Mouse (Mus musculus) ovary, postnatal 10 days (tissue): ENCODE data around the gene Tek.
"Not testable (repeated sequence)": the region's sequence is repeated elsewhere in the genome, so short reads cannot be mapped to it uniquely, and the experiment has no call there.

Experiments
- DNase-seq: peaks from one replicate; pipeline ENCODE4 v3.0.0; 2022; ENCODE audit warnings: low spot score

Gene Tek

GRCm38 (mm10) chr4:94738838-94739731, at the start of gene Tek:
Gene Tek (plus strand): TSS chr4:94739289.
- no peak for DNase-seq

DNA sequence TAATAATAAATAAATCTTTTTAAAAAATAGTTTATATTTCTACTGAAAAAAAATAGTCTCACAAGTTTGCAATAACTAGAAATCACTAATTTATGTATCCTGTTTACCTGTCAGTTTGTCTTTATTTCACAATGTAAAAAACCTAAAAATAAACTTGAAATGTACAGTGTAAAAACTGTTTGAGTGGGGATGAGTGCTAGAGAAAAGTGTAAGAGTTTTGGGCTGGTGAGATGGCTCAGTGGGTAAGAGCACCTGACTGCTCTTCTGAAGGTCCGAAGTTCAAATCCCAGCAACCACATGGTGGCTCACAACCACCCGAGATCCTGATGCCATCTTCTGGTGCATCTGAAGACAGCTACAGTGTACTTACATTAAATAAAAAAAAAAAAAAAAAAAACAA, 49.3 kb upstream of the Tek start:
- DNase-seq = not testable (repeated sequence)

DNA sequence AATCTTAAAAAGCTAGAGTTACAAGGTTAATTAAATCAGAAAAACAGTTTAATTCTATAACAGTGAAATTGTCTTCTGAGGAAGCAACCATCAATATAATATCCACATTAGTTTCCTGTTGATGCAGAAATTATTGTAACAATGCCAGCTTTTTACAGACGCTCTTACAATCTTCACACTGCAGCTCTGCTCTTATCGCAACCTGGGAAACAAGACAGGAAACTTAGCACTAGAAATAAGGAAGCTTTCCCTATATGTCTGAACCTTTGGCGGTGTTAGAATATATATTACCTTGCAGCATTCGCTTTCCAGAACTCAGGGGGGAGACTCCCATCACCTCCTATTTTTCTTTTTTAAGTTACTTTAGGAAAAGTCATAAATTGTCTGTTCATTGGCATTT, 48.0 kb upstream of the Tek start:
- DNase-seq = no peak

GRCm38 (mm10) chr4:94692175-94692574, 46.9 kb upstream of the Tek start:
- no peak for DNase-seq

DNA sequence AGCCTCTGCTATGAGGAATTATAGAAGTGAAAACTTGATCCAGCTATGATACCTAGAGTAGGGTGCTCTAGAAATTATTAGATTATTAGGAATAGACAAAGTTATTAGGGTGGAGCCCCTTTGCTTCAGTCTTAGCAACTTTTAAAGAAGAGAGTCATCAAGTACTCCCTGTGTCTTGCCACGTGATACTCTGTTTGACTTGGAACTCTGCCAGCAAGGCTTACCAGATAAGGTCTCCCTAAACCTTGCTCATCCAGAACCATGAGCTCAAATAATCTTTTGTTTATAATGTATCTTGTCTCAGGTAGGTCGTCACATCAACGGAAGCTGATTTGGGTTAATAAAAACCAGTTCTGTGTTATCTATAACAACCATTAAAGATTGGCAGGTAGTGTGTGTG, 42.7 kb upstream of the Tek start:
- DNase-seq = no peak

GRCm38 (mm10) chr4:94711002-94711401, 28.1 kb upstream of the Tek start:
- no peak for DNase-seq

GRCm38 (mm10) chr4:94711426-94711825, 27.7 kb upstream of the Tek start:
- no peak for DNase-seq

DNA sequence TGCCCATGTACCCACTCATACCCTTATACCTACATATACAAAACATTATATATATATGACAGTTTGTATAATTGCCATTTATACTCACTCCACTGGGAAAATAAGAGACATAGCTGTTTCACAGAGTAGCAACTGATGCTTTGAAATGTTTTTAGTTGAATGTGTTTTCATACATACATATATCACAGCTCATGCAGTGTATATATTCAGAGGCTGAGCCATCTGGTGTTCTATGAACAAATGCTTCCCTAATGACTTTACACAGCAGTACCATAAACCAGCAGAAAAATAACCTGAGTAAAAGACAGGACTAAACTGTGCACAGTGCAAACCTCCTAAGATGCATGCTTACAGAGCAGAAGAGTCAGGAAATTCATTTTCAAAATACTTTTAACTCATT, 25.3 kb upstream of the Tek start:
- no peak for DNase-seq

DNA sequence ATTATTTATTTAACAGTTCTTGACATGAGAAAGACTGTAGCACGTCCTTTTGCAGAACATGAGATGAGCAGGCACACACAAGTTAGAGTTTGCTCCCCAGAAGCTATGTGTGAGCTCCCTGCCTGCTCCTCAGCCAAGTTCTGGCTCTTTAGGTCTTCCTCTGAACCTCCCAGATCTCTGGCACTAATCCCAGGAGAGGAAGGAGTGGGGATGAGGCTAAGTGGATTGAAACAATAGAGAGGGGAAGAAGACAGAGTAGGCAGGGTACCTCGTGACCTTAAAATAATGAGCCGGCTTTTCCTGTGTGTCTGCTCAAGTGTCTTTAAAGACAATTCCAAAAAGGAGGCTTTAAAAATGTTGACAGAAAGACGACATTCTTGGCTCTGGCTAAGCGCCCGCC, 23.9 kb upstream of the Tek start:
- no peak for DNase-seq

- no peak for DNase-seq
These were observed 13.3 kb upstream of the Tek start for GRCm38 (mm10) chr4:94725799-94726198.

DNA sequence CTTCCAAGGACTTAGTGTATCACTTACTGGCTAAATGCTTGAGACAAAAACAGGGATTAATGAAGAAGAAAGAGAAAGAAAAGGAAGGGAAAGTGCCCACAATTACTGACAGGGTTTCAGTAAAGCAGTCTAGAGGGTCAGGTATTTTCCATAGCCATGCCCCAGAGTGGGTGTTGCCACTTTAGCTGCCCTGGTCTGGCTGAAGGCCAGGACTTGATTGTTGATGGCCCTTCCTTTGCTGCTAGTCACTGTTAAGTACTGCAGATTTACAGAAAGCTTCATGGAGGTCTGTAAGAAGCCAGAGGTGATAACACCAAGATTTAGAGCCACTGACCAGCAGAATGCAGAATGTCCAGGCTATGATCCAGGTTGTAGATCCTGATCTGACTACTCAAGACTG, 6.4 kb upstream of the Tek start:
- no peak for DNase-seq

DNA sequence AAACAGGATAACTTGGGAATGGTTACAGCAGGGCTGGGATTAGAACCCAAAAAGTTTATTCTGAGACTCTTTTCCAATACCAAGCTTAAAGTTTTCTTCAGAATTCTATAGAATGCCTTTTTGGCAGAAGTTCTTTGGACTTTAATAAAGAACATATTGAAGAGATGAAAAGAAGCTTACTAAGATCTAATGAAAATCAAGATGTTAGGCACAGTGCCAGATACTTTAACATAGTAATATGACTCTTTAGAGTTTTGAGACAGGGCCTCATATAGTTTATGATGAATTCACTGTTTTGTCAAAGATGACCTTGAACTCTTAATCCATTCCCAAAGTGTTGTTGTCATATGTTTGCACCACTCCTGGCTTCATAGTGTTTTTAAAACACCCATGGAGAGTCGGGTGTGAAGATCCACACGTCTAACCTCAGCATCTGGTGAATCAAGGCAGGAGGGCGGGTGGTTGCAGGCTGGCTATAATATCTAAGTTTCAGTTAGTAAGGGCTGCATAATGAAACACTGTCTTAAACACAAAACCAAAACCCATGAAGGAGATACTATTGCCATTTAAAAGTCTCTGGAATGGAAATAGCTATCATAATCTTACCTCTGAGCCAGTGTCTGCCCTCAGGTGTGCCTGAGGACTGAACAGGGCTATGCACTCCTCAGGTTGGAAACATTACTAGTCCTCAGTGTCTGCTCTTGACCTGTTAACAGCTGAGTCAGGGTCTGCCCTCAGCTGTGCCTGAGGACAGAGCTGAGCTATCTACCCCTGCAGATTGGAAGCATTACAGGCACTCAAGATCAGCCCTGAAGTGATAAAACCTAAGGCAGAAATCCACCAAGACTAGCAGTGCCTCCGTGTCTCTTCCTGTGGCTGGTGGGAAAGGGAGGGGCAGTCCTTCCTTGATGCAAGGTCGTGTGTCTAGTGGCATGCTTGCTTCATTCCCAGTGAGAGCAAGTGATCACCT, 1.5 kb upstream of the Tek start:
- DNase-seq = no peak

GRCm38 (mm10) chr4:94741824-94742223, 2.7 kb downstream of the Tek start:
- no peak for DNase-seq

- no peak for DNase-seq
These were observed 6.7 kb downstream of the Tek start for GRCm38 (mm10) chr4:94745749-94746148.

DNA sequence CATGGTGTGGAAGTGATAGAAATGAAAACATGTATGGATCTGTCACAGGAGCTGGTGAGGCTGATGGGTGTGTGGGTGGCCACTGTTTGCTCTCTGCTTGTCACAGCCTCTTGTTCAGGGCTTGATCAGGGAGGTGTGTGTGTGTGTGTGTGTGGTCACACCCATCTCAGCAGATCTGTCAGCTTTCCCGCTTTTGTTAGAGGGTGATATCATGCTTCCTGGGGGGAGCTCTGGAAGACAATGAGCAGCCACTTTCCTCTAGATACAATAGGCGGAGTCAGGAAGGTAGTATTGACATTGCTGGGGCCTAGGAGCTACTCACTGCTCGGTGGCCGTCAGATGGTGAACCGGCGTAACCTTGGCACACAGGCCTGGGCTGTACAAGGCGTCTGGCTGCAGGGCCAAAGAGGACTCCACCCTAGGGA, 7.3 kb downstream of the Tek start:
- DNase-seq = no peak

DNA sequence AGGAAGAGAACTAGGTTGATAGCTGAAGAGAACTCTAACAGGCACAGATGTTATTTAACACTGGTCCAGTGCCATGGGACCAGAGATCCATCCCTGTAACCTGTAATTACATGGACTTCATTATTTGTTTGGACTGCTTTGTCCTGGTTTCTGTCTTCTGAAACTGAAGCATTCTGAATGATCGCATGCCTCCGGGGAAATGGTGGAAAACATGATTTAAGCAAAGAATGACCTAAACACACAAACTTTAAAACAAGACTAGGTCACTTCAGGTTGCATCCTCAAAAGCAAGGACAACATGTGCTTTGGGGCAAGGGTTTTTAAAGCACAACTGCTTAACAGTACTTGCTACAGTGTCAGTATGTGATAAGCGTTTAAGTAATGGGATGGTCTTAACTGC, 8.2 kb downstream of the Tek start:
- no peak for DNase-seq

GRCm38 (mm10) chr4:94752512-94752911, 13.4 kb downstream of the Tek start:
- no peak for DNase-seq

- DNase-seq = no peak
These were observed 26.1 kb downstream of the Tek start for GRCm38 (mm10) chr4:94765217-94765616.

DNA sequence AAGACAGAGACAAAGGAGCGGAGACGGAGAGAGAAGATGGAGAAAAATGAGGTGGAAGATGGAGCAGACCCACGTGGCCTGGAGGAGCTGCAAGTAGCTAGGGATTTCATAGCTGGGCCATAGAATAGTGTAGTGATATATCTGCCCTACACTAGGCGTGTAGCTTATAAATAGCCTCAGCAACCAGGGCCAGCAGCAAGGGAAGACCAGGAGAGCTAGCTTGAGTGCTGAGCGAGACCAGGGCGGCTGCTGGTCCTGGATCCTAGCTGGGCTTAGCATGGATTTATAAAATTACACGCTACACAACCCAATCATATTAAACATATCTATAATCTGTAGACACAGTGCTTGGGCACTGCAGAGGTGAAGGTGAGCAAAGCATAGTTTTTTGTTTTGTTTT, 27.1 kb downstream of the Tek start:
- DNase-seq = no peak

DNA sequence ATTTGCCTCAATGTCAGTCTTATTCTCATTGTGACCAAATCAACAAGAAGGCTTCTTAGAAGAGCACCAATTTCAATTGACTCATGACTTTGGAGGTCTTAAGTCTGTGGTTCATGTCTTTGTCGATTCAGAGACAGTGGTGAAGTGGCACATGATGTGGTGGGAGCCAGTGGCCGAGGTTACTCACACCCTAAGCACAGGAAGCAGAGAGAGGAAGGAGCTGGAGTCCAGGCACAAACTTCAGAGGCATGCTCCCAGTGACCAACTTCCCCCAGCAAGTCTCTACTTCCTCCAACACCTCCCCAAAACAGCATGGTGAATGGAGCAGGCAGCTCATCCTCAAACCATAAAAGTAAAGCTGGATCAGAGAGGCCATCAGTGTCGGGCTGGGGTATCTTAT, 29.5 kb downstream of the Tek start:
- DNase-seq = no peak

DNA sequence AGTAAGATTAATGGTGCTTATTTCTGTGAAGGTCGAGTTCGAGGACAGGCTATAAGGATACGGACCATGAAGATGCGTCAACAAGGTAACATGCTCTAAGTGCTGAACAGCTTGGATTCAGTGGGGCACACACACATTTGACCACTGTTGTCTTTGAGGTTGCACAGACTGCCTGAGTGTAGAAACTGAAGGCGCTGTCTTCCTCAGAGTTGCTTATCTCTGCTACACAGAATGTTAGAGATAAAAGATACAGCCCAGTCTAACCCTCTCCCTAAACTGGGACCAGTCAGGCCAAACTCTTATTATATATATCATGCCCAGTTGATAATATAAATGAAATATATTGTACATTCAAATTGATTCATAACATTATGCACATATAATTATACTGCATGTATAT, 42.0 kb downstream of the Tek start:
- DNase-seq = no peak

- no peak for DNase-seq
These were observed 46.8 kb downstream of the Tek start for GRCm38 (mm10) chr4:94785921-94786320.

DNA sequence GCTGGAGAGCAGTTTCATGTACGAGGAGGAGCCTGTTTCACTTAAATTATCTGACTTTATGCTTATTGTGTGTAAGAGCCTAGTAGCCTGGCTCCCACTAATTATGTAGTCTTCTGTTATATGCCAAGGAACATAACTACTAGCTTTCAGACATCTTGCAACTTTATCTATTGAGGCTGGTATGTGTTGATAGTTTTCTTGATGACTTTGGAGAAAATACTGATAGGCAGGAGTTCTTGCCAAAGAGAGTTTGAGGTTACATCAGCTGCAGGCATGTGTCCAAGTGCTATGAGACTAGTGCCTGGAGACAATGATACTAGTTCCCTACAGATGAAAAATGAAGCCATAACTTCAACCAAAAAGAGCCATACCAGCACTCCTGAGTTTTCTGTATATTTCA, 64.1 kb downstream of the Tek start:
- no peak for DNase-seq
